Mouse (Mus musculus) bone marrow macrophage, adult 2 months (primary cell): ENCODE data around the gene Scn5a.

Source experiments
- CTCF ChIP-seq: IDR thresholded peaks from 2 replicates; pipeline ENCODE4 v1.5.1; 2012; ENCODE audit warnings: low read depth, mild to moderate bottlenecking, low read length, moderate library complexity
- POLR2A ChIP-seq: IDR thresholded peaks from 2 replicates; pipeline ENCODE4 v1.6.1; 2012; ENCODE audit warnings: mild to moderate bottlenecking, low read depth, low read length, borderline replicate concordance

- TF ChIP-seq POLR2A (no peak), CTCF (no peak)
Observed at GRCm38 (mm10) chr9:119604607-119605006, 25.8 kb upstream of the Scn5a start.
